Mouse (Mus musculus): ENCODE data around the gene Pgf. TPM values are rescaled to one million over a fixed set of nuclear protein-coding genes. Genes with fewer than 3 reads are reported as not detected.
"Not testable (repeated sequence)": the region's sequence is repeated elsewhere in the genome, so short reads cannot be mapped to it uniquely, and the experiment has no call there.

The Pgf gene
- polyA plus RNA-seq, 1 experiment = 49.6 TPM

DNA sequence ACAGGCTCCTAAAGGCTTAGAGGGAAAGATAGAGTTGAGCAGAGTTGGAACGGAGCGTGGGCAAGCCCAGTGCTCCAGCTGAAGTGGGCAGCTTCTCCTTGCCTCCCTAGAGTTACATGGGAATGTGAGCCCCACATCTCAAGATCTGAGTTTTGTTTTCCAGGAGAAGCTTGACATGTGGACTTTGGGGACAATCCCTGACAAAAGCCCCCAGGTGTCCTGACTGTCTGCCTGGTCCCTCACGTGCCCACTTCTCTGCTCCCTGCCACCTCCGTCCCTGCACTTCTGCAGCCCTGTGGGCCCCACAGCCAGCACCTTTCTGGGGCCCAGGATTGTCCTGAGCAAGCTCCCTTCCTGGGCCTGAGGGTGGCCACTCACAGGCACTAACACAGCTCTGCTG is 32.8 kb downstream of the Pgf start:
- H3K27me3 ChIP-seq (ENCODE audit: control insufficient read depth, insufficient read depth, insufficient read length) = no peaks in the 10 kb centered on the region
- H3K79me2 ChIP-seq (ENCODE audit: control insufficient read depth, insufficient read depth) = no peaks in the 10 kb centered on the region
- no peak overlapping the region for H3ac ChIP-seq (ENCODE audit: control insufficient read depth, insufficient read length, low read depth)
- H3K36me3 ChIP-seq (ENCODE audit: control insufficient read depth, insufficient read depth) = no peaks in the 10 kb centered on the region
- H3K4me3 ChIP-seq (ENCODE audit: insufficient read depth, poor library complexity, severe bottlenecking) = no peak overlapping the region
- TF ChIP-seq MYOG (IDR thresholded peaks at IDR 0.05; ENCODE audit: control insufficient read depth, extremely low read depth, insufficient read length) = no peak
- no peak for TF ChIP-seq FOSL1 (IDR thresholded peaks at IDR 0.05; ENCODE audit: insufficient read depth, low read length, poor library complexity, severe bottlenecking)
- no peak for TF ChIP-seq CEBPB (IDR thresholded peaks at IDR 0.05; ENCODE audit: low read depth)
- no peak for TF ChIP-seq MAX (IDR thresholded peaks at IDR 0.05)
- no peak for TF ChIP-seq CTCF (IDR thresholded peaks at IDR 0.05; ENCODE audit: control insufficient read depth, insufficient read depth, insufficient read length)
- no peak for TF ChIP-seq MYOD1 (IDR thresholded peaks at IDR 0.05; ENCODE audit: control insufficient read depth, insufficient read length, low read depth)
- TF ChIP-seq USF1 (IDR thresholded peaks at IDR 0.05; ENCODE audit: low read depth) = no peak
- H3K79me3 ChIP-seq (ENCODE audit: low read depth) = no peaks in the 10 kb centered on the region

DNA sequence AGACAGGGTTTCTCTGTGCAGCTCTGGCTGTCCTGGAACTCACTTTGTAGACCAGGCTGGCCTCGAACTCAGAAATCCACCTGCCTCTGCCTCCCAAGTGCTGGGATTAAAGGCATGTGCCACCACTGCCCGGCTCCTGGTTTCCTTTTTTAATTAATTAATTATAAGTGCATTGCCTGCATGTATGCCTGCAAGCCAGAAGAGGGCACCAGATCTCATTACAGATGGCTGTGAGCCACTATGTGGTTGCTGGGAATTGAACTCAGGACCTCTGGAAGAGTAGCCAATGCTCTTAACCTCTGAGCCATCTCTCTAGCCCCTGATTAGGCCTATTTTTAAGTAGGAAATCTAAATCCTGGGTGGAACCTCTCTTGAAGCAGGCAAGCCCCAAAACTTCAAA is 33.3 kb downstream of the Pgf start:
- H3K4me3 ChIP-seq (ENCODE audit: insufficient read depth, poor library complexity, severe bottlenecking); H3K36me3 ChIP-seq (ENCODE audit: control insufficient read depth, insufficient read depth); H3ac ChIP-seq (ENCODE audit: control insufficient read depth, insufficient read length, low read depth); H3K27me3 ChIP-seq (ENCODE audit: control insufficient read depth, insufficient read depth, insufficient read length); H3K79me2 ChIP-seq (ENCODE audit: control insufficient read depth, insufficient read depth); H3K79me3 ChIP-seq (ENCODE audit: low read depth): not testable (repeated sequence)

DNA sequence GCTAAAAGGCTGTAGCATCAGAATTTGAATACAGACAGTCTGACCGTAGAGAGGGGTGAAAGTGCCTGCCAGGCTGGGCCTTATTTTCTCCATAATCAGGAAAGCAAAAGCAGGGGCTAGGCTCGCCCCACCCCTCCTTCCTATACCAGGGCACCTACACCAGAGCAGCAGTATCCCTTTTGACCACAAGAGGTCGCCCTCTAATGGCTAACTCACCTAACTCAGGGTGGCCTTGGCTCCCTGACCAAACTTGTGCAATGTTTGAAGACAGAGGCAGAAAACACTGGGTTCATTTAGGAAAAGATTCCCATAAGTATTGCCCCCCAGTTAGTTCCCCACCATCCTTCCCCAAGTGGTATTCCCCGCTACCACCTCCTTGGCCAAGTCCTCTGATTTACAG is 34.8 kb downstream of the Pgf start:
- no peaks in the 10 kb centered on the region for H3K27me3 ChIP-seq (ENCODE audit: control insufficient read depth, insufficient read depth, insufficient read length)
- H3ac ChIP-seq (ENCODE audit: control insufficient read depth, insufficient read length, low read depth) = no peak overlapping the region
- H3K79me3 ChIP-seq (ENCODE audit: low read depth) = no peaks in the 10 kb centered on the region
- no peaks in the 10 kb centered on the region for H3K36me3 ChIP-seq (ENCODE audit: control insufficient read depth, insufficient read depth)
- H3K79me2 ChIP-seq (ENCODE audit: control insufficient read depth, insufficient read depth) = no peaks in the 10 kb centered on the region
- no peak overlapping the region for H3K4me3 ChIP-seq (ENCODE audit: insufficient read depth, poor library complexity, severe bottlenecking)
- TF ChIP-seq CEBPB (IDR thresholded peaks at IDR 0.05; ENCODE audit: low read depth) (peak; percentile 66), FOSL1 (IDR thresholded peaks at IDR 0.05; ENCODE audit: insufficient read depth, low read length, poor library complexity, severe bottlenecking) (no peak), CTCF (IDR thresholded peaks at IDR 0.05; ENCODE audit: control insufficient read depth, insufficient read depth, insufficient read length) (peak; percentile 89)

DNA sequence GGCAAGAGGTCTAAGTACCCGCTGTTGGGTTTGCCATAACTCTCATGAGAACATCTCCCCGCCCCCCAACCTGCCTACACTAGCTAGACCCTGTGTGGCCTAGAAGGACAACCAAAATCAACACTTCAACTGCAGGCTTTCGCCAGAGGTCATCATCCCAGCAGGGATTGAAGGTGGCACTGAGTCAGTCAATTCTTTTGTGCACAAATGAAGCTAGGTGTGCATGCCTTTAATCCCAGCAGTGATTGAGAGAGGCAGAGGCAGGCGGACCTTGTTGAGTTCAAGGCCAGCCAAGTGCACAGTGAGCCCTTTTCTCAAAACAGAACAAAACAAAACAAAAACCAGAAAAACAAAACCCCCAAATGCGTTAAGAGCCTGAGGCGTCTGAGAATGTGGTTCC is 36.5 kb downstream of the Pgf start:
- H3K4me3 ChIP-seq (ENCODE audit: insufficient read depth, poor library complexity, severe bottlenecking) = no peak overlapping the region
- H3K36me3 ChIP-seq (ENCODE audit: control insufficient read depth, insufficient read depth) = no peaks in the 10 kb centered on the region
- no peaks in the 10 kb centered on the region for H3K79me3 ChIP-seq (ENCODE audit: low read depth)
- TF ChIP-seq MAX (IDR thresholded peaks at IDR 0.05) = no peak
- no peak for TF ChIP-seq MYOD1 (IDR thresholded peaks at IDR 0.05; ENCODE audit: control insufficient read depth, insufficient read length, low read depth)
- TF ChIP-seq FOSL1 (IDR thresholded peaks at IDR 0.05; ENCODE audit: insufficient read depth, low read length, poor library complexity, severe bottlenecking) = no peak
- no peak for TF ChIP-seq MYOG (IDR thresholded peaks at IDR 0.05; ENCODE audit: control insufficient read depth, extremely low read depth, insufficient read length)
- TF ChIP-seq CEBPB (IDR thresholded peaks at IDR 0.05; ENCODE audit: low read depth) = no peak
- TF ChIP-seq CTCF (IDR thresholded peaks at IDR 0.05; ENCODE audit: control insufficient read depth, insufficient read depth, insufficient read length) = no peak
- TF ChIP-seq USF1 (IDR thresholded peaks at IDR 0.05; ENCODE audit: low read depth) = no peak
- H3K27me3 ChIP-seq (ENCODE audit: control insufficient read depth, insufficient read depth, insufficient read length) = no peaks in the 10 kb centered on the region
- H3K79me2 ChIP-seq (ENCODE audit: control insufficient read depth, insufficient read depth) = no peaks in the 10 kb centered on the region
- H3ac ChIP-seq (ENCODE audit: control insufficient read depth, insufficient read length, low read depth) = no peak overlapping the region

DNA sequence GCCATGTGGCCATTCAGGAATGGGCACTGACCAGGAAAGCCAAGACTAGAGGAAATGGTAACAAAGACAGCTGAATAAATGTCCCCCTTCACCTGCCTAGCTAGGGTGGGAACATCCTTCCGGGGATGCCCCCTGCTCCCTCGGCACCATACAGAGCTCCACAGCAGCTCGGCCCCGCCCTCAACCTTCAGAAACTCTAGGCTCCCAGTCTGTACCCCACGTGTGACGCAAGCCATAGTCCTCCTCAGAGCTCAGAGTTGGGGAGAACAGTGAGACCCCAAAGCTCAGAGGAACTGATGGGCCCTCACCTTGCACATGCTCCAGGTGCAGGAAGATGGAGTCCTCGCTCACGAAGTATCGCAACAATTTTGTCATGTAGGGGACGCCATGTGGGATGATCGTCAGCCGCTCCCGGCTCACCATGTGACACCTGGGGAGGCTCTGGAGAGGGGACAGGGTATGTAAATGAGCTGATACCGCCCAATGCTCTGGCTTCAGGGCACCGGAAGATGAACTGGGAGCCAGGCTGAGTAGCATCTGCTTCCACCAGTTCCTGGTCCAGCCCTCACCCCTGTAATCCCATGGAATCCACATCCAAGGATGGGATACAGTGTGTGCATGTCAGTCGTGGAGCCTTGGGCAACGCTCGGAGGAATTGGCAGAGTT is 37.4 kb downstream of the Pgf start:
- H3K27me3 ChIP-seq (ENCODE audit: control insufficient read depth, insufficient read depth, insufficient read length) = no peaks in the 10 kb centered on the region
- no peak overlapping the region for H3ac ChIP-seq (ENCODE audit: control insufficient read depth, insufficient read length, low read depth)
- peaks cover 7% of the 10 kb centered on the region for H3K36me3 ChIP-seq (ENCODE audit: control insufficient read depth, insufficient read depth)
- no peaks in the 10 kb centered on the region for H3K79me2 ChIP-seq (ENCODE audit: control insufficient read depth, insufficient read depth)
- no peak overlapping the region for H3K4me3 ChIP-seq (ENCODE audit: insufficient read depth, poor library complexity, severe bottlenecking)
- no peaks in the 10 kb centered on the region for H3K79me3 ChIP-seq (ENCODE audit: low read depth)
- TF ChIP-seq USF1 (IDR thresholded peaks at IDR 0.05; ENCODE audit: low read depth) (no peak), FOSL1 (IDR thresholded peaks at IDR 0.05; ENCODE audit: insufficient read depth, low read length, poor library complexity, severe bottlenecking) (no peak), MYOG (IDR thresholded peaks at IDR 0.05; ENCODE audit: control insufficient read depth, extremely low read depth, insufficient read length) (no peak), CEBPB (IDR thresholded peaks at IDR 0.05; ENCODE audit: low read depth) (no peak), MAX (IDR thresholded peaks at IDR 0.05) (no peak), MYOD1 (IDR thresholded peaks at IDR 0.05; ENCODE audit: control insufficient read depth, insufficient read length, low read depth) (no peak)

DNA sequence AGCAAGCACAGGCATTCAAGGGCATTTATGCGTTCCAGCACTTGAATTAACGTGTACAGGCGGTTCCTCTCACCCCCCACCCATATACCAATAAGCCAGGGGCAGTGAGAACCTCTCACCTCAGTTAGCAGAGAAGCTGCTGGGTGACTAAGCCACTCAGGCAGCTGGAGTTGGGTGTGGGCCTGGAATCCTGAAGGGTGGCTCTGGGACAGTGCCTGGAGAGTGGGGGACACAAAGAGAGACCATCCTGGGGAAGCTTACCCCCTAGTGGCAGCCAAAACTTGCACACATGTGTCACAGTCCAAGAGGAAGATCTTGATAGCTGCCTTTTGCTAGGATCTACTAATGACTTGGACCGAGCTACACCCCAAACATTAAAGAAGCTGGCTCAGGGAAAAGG is 41.0 kb downstream of the Pgf start:
- Histone ChIP-seq H3K27me3 (ENCODE audit: control insufficient read depth, insufficient read depth, insufficient read length) (no peaks in the 10 kb centered on the region), H3K4me3 (ENCODE audit: insufficient read depth, poor library complexity, severe bottlenecking) (no peak overlapping the region), H3K36me3 (ENCODE audit: control insufficient read depth, insufficient read depth) (peaks cover 40% of the 10 kb centered on the region), H3ac (ENCODE audit: control insufficient read depth, insufficient read length, low read depth) (no peak overlapping the region), H3K79me3 (ENCODE audit: low read depth) (no peaks in the 10 kb centered on the region), H3K79me2 (ENCODE audit: control insufficient read depth, insufficient read depth) (no peaks in the 10 kb centered on the region)
- TF ChIP-seq CTCF (IDR thresholded peaks at IDR 0.05; ENCODE audit: control insufficient read depth, insufficient read depth, insufficient read length) (no peak), CEBPB (IDR thresholded peaks at IDR 0.05; ENCODE audit: low read depth) (no peak), FOSL1 (IDR thresholded peaks at IDR 0.05; ENCODE audit: insufficient read depth, low read length, poor library complexity, severe bottlenecking) (no peak), USF1 (IDR thresholded peaks at IDR 0.05; ENCODE audit: low read depth) (no peak), MYOG (IDR thresholded peaks at IDR 0.05; ENCODE audit: control insufficient read depth, extremely low read depth, insufficient read length) (no peak), MAX (IDR thresholded peaks at IDR 0.05) (no peak), MYOD1 (IDR thresholded peaks at IDR 0.05; ENCODE audit: control insufficient read depth, insufficient read length, low read depth) (no peak)

Data from C2C12 (cell line).